Mouse (Mus musculus) liver, embryonic 14.5 days (tissue): Measurements from ENCODE around the gene Aqp1.

Experiments
- CTCF ChIP-seq: IDR thresholded peaks from 2 replicates; pipeline ENCODE4 v1.5.1; 2016; ENCODE audit warnings: antibody characterized with exemption, low read depth, control low read depth
- EP300 ChIP-seq: IDR thresholded peaks from 2 replicates; pipeline ENCODE4 v1.6.1; 2016; ENCODE audit warnings: antibody characterized with exemption, low read depth

DNA sequence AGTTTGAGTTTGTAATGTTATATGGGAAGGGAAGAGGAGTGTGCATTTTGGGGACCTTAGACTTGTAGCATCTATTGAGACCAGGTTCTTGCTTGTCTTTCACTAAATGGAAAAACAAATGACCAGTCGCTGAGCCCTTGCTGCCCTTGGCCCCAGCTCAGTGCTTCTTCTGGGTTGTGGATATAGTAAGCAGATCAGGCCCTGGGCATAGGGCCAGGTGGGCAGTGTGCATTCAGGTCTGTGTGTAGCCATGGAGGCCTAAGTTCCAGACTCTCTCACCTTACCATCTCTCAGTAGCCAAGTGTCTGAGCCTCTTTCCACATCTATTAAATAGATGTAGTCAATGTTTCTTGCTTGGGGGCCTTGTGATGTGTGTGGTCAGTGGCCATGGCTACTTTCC is 40.9 kb upstream of the Aqp1 start:
- TF ChIP-seq CTCF: no peak
- no peak for TF ChIP-seq EP300
